Mouse (Mus musculus) cortical plate, adult 2 months (tissue): ENCODE data around the gene Nup210. TPM values are rescaled to one million over a fixed set of nuclear protein-coding genes. Genes with fewer than 3 reads are reported as not detected.

ENCODE experiments used
- H3K27ac ChIP-seq: fragments of 200-500 bp; 2 replicates; pipeline ENCODE4 v1.5.1; 2012; ENCODE audit warnings: low read length, control low read depth, inconsistent platforms; ENCODE audit not compliant: insufficient read depth
- H3K4me1 ChIP-seq: fragments of 200-500 bp; 2 replicates; pipeline ENCODE4 v1.6.1; 2011; ENCODE audit warnings: low read length; ENCODE audit not compliant: control insufficient read depth, insufficient read depth
- H3K4me3 ChIP-seq: fragments of 200-500 bp; 2 replicates; pipeline ENCODE4 v1.5.1; 2011; ENCODE audit warnings: mild to moderate bottlenecking, low read length, control low read depth; ENCODE audit not compliant: insufficient read depth
- CTCF ChIP-seq: fragments of 200-500 bp; IDR thresholded peaks from 2 replicates; pipeline ENCODE4 v1.5.1; 2011; ENCODE audit warnings: mild to moderate bottlenecking, control low read depth, low read length; ENCODE audit not compliant: insufficient read depth; ENCODE audit errors: extremely low read depth
- POLR2A ChIP-seq: fragments of 200-500 bp; IDR thresholded peaks from 2 replicates; pipeline ENCODE4 v1.6.1; 2011; ENCODE audit warnings: mild to moderate bottlenecking, low read length, control low read depth; ENCODE audit not compliant: insufficient read depth; ENCODE audit errors: extremely low read depth
- polyA plus RNA-seq: library from polyadenylated mRNA; depleted of rRNA; stranded (reverse); fragments of >200 nt; gene quantifications from 2 replicates; pipeline ENCODE4 v1.2.3, GENCODE M21; 2012

The Nup210 gene
- polyA plus RNA-seq, 1 experiment = 17.2 TPM

DNA sequence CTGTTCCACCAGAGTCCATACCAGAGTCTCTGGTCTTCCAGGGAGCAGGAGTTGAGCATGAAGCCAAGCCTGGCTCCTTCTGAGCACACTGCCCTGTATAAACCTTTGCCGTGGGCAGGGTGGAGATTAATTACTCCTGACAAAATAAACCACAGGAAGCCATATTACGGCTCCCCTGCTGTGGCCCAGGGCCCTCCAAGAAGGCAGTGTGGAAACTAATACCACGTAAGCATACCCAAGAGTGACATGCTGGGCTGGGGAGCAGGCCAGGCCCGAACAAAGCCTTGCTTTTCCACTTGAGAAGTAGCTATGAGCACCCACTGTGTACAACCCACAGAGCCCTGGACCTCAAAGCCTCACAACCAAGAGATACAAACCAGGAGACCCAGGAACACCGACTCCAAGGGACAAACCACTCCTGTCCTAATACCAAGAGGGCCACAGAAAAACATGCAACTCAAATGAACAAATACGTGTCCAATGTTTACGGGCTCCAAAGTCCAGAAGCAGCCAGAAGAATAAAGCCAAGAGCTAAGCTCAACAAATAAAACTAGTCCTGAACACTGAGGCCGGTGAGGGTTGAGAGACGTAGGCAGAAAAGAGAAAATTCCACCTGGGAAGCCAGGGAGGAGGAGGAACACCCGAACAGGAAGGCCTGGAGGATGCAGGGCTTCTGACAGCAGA, 24.3 kb downstream of the Nup210 start:
- no peak overlapping the region for H3K4me3 ChIP-seq
- no peak overlapping the region for H3K27ac ChIP-seq
- no peaks in the 10 kb centered on the region for H3K4me1 ChIP-seq
- TF ChIP-seq POLR2A (no peak), CTCF (no peak)

GRCm38 (mm10) chr6:91085114-91085892, 31.3 kb downstream of the Nup210 start:
- Histone ChIP-seq H3K4me1 (no peaks in the 10 kb centered on the region), H3K4me3 (no peak overlapping the region), H3K27ac (no peak overlapping the region)
- TF ChIP-seq CTCF = peak; percentile 26; the same call in 1 of the 2 replicates
- no peak for TF ChIP-seq POLR2A

- peak; percentile 24; the same call in 1 of the 2 replicates for TF ChIP-seq CTCF
- TF ChIP-seq POLR2A = no peak
- no peak overlapping the region for H3K27ac ChIP-seq
- peaks cover 6% of the 10 kb centered on the region; the same call in 1 of the 2 replicates for H3K4me1 ChIP-seq
- no peak overlapping the region for H3K4me3 ChIP-seq
Measured at GRCm38 (mm10) chr6:91080033-91080432, 36.6 kb downstream of the Nup210 start.

DNA sequence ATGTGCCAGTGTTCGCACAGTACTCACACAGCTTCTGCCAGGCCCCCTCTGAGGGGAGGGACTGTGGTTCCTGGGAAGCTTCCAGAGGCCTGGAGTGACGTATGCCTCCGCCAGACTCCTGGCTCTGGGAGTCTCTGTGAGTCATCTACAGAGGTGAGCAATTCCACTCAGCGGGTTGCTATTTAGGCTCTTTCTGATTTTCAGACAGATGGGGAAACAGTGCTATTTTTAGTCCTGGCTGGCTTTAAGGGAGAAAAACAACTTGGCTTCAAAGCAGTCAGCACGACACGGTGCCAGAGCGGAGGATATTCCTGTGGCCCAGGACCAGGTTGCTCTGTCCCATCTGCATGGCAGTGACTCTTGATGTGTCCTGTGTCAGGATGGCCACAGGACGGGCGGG, 40.4 kb downstream of the Nup210 start:
- TF ChIP-seq CTCF = no peak
- no peak for TF ChIP-seq POLR2A
- H3K4me1 ChIP-seq = peaks cover 6% of the 10 kb centered on the region; the same call in 1 of the 2 replicates
- no peak overlapping the region for H3K4me3 ChIP-seq
- H3K27ac ChIP-seq = no peak overlapping the region

GRCm38 (mm10) chr6:91068511-91068910, 48.1 kb downstream of the Nup210 start:
- Histone ChIP-seq H3K27ac (no peak overlapping the region), H3K4me3 (no peak overlapping the region), H3K4me1 (no peaks in the 10 kb centered on the region)
- TF ChIP-seq POLR2A (no peak), CTCF (no peak)

GRCm38 (mm10) chr6:91067048-91067447, 49.6 kb downstream of the Nup210 start:
- no peak overlapping the region for H3K27ac ChIP-seq
- TF ChIP-seq POLR2A (no peak), CTCF (no peak)
- no peak overlapping the region for H3K4me3 ChIP-seq
- no peaks in the 10 kb centered on the region for H3K4me1 ChIP-seq

- no peak overlapping the region for H3K4me3 ChIP-seq
- no peak overlapping the region for H3K27ac ChIP-seq
- TF ChIP-seq POLR2A (no peak), CTCF (no peak)
- H3K4me1 ChIP-seq = peaks cover 4% of the 10 kb centered on the region; the same call in 1 of the 2 replicates
Measured at GRCm38 (mm10) chr6:91061296-91061695, 55.3 kb downstream of the Nup210 start.

- H3K4me1 ChIP-seq = peaks cover 6% of the 10 kb centered on the region
- TF ChIP-seq CTCF (peak; percentile 70), POLR2A (no peak)
- no peak overlapping the region for H3K27ac ChIP-seq
- H3K4me3 ChIP-seq = no peak overlapping the region
Measured at GRCm38 (mm10) chr6:91059711-91060110, 56.9 kb downstream of the Nup210 start.

- TF ChIP-seq POLR2A (no peak), CTCF (no peak)
- Histone ChIP-seq H3K27ac (no peak overlapping the region), H3K4me3 (no peak overlapping the region), H3K4me1 (peaks cover 6% of the 10 kb centered on the region)
Measured at GRCm38 (mm10) chr6:91057989-91058388, 58.6 kb downstream of the Nup210 start.
